Mouse (Mus musculus) megakaryocyte progenitor cell, adult 5-6 weeks (primary cell): ENCODE data around the gene Mpeg1. TPM values are rescaled to one million over a fixed set of nuclear protein-coding genes. Genes with fewer than 3 reads are reported as not detected.
A peak's percentile ranks its signal among the peaks of the same experiment; 100 is the strongest.

Experiments
- ATAC-seq: replicated peaks from 2 replicates; pipeline ENCODE4 v1.8.0; 2016; ENCODE audit warnings: mild to moderate bottlenecking, moderate TSS enrichment, inconsistent platforms; ENCODE audit not compliant: poor library complexity
- total RNA-seq, 2 experiments: library from RNA; stranded (forward) in 1 of 2; stranded (reverse) in 1 of 2; fragments of 157-497, 149-512 nt in 1 of 2; fragments of 200-1000 nt in 1 of 2; gene quantifications; 2 replicates each; pipeline versions ENCODE4 v1.2.3 to v1.2.4; 2015 to 2017

Mpeg1 gene
- total RNA-seq (2015) (74.6 and 105 TPM in 2 replicates), total RNA-seq (2017) (41.8 and 52.4 TPM in 2 replicates)

GRCm38 (mm10) chr19:12460282-12461249 is at the start of gene Mpeg1:
TSS of gene Mpeg1 (plus strand) at chr19:12460779.
- peak; percentile 52 for ATAC-seq

GRCm38 (mm10) chr19:12413737-12414136 is 46.8 kb upstream of the Mpeg1 start:
- no peak for ATAC-seq

GRCm38 (mm10) chr19:12417361-12417760 is 43.2 kb upstream of the Mpeg1 start, which contains the start of gene Olfr1441:
TSS of gene Olfr1441 (plus strand) at chr19:12417433.
- no peak for ATAC-seq

- ATAC-seq = no peak
These were observed 42.3 kb upstream of the Mpeg1 start for GRCm38 (mm10) chr19:12418312-12418711.

GRCm38 (mm10) chr19:12420555-12420954 is 40.0 kb upstream of the Mpeg1 start:
- ATAC-seq = no peak

GRCm38 (mm10) chr19:12421680-12422079 is 38.9 kb upstream of the Mpeg1 start:
- no peak for ATAC-seq

- peak; percentile 67 for ATAC-seq
These were observed 33.5 kb upstream of the Mpeg1 start for GRCm38 (mm10) chr19:12427101-12427500.

- ATAC-seq = no peak
These were observed 33.0 kb upstream of the Mpeg1 start, which contains the start of gene Pfpl for GRCm38 (mm10) chr19:12427605-12428004. TSS of gene Pfpl (plus strand) at chr19:12427905.

GRCm38 (mm10) chr19:12433033-12433432 is 27.5 kb upstream of the Mpeg1 start:
- peak; percentile 54 for ATAC-seq

GRCm38 (mm10) chr19:12435011-12435416 is 25.6 kb upstream of the Mpeg1 start:
- peak; percentile 78 for ATAC-seq

GRCm38 (mm10) chr19:12435750-12436524 is 24.6 kb upstream of the Mpeg1 start:
- no peak for ATAC-seq

- ATAC-seq = no peak
These were observed 21.0 kb upstream of the Mpeg1 start for GRCm38 (mm10) chr19:12439581-12439980.

GRCm38 (mm10) chr19:12440103-12440725 is 20.4 kb upstream of the Mpeg1 start:
- peak; percentile 71 for ATAC-seq

GRCm38 (mm10) chr19:12442560-12442959 is 18.0 kb upstream of the Mpeg1 start:
- peak; percentile 76 for ATAC-seq

GRCm38 (mm10) chr19:12445014-12445413 is 15.6 kb upstream of the Mpeg1 start:
- peak; percentile 86 for ATAC-seq

GRCm38 (mm10) chr19:12457401-12458066 is 3.0 kb upstream of the Mpeg1 start:
- peak; percentile 86 for ATAC-seq

GRCm38 (mm10) chr19:12459516-12459915 is 1.1 kb upstream of the Mpeg1 start:
- no peak for ATAC-seq

GRCm38 (mm10) chr19:12462851-12463721 is 2.5 kb downstream of the Mpeg1 start:
- no peak for ATAC-seq

GRCm38 (mm10) chr19:12463722-12464035 is 3.1 kb downstream of the Mpeg1 start:
- peak; percentile 46 for ATAC-seq

- ATAC-seq = peak; percentile 65
These were observed 3.5 kb downstream of the Mpeg1 start for GRCm38 (mm10) chr19:12464127-12464526.
